Mouse (Mus musculus) heart, adult 2 months (tissue): ENCODE measurements around the gene Lsm4. TPM values are rescaled to one million over a fixed set of nuclear protein-coding genes. Genes with fewer than 3 reads are reported as not detected.

Experiments
- DNase-seq, 2 experiments: peaks; one replicate each; pipeline ENCODE4 v3.0.0; 2021
- H3K27ac ChIP-seq: fragments of 200-600 bp; 2 replicates; pipeline ENCODE4 v1.8.1; 2022
- H3K27me3 ChIP-seq: fragments of 200-500 bp; 2 replicates; pipeline ENCODE4 v1.6.1; 2012; ENCODE audit warnings: mild to moderate bottlenecking, low read length, inconsistent platforms, mixed read lengths; ENCODE audit not compliant: control insufficient read depth, insufficient read depth
- H3K36me3 ChIP-seq: fragments of 200-500 bp; 2 replicates; pipeline ENCODE4 v1.6.1; 2012; ENCODE audit warnings: low read length, inconsistent platforms; ENCODE audit not compliant: control insufficient read depth, insufficient read depth
- H3K4me1 ChIP-seq: fragments of 200-500 bp; 2 replicates; pipeline ENCODE4 v1.6.1; 2011; ENCODE audit warnings: low read length; ENCODE audit not compliant: control insufficient read depth, insufficient read depth
- H3K4me3 ChIP-seq: fragments of 200-600 bp; 2 replicates; pipeline ENCODE4 v1.8.1; 2022
- H3K79me2 ChIP-seq: fragments of 200-500 bp; replicated peaks from 2 replicates; pipeline ENCODE4 v1.6.1; 2012; ENCODE audit warnings: mild to moderate bottlenecking, inconsistent platforms, low read length, moderate library complexity, mixed read lengths; ENCODE audit not compliant: control insufficient read depth, insufficient read depth
- H3K9ac ChIP-seq: fragments of 200-500 bp; 2 replicates; pipeline ENCODE4 v1.6.1; 2012; ENCODE audit warnings: low read depth, mild to moderate bottlenecking, control low read depth, inconsistent platforms, low read length, mixed read lengths
- CTCF ChIP-seq: fragments of 200-600 bp; IDR thresholded peaks from 2 replicates; pipeline ENCODE4 v1.8.1; 2022; ENCODE audit warnings: antibody characterized with exemption, mild to moderate bottlenecking, moderate library complexity
- EP300 ChIP-seq: fragments of 200-500 bp; IDR thresholded peaks from 2 replicates; pipeline ENCODE4 v1.6.1; 2011; ENCODE audit warnings: low read depth, low read length, control low read depth; ENCODE audit not compliant: insufficient read depth
- POLR2A ChIP-seq: fragments of 200-500 bp; IDR thresholded peaks from 2 replicates; pipeline ENCODE4 v1.6.1; 2011; ENCODE audit warnings: mild to moderate bottlenecking, low read depth, low read length, control low read depth; ENCODE audit not compliant: insufficient read depth
- WGBS: fragments of 180-500 bp; shearing (Covaris S2); methylation state at CpG from one replicate; pipeline ENCODE4 v1.1.7; 2018; 5-methylcytosine and 5-hydroxymethylcytosine counted together
- intact Hi-C: fragments of 180-260 bp; cut with DNase I; formaldehyde crosslinking; loops from one replicate; pipeline ENCODE4 v1.15.1; 2025
- polyA plus RNA-seq: library from polyadenylated mRNA; depleted of rRNA; stranded (reverse); fragments of >200 nt; gene quantifications from 2 replicates; pipeline ENCODE4 v1.2.3, GENCODE M21; 2012
- total RNA-seq, 2 experiments: library from RNA; stranded (reverse); gene quantifications; 2 replicates each; pipeline ENCODE4 v1.2.3; 2021

The Lsm4 gene
- total and polyA plus RNA-seq, 3 experiments, result 56.9 to 68.3 (median 64.2) TPM

DNA sequence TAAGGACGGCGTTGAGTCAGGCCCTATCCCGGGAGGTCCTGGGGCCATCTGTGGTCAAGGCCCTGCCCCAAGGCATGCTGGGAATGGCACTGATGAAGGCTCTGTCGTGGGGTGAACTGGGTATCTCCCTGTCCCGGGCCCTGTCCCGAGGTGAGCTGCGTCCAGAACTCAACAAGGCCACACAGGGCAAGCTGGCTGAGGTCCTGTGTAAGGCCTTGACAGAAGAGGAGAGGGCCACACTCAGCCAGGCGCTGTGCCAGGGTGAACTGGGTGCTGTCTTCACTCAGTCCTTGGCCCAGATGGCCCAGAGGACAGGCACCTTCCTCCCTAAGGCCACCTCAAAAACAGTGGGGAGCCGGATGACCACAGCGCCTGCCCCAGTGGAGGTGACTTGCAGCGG lies 38.0 kb downstream of the Lsm4 start:
- H3K27ac ChIP-seq, result no peak overlapping the region
- H3K4me1 ChIP-seq, result peaks cover 3% of the 10 kb centered on the region; the same call in 1 of the 2 replicates
- H3K79me2 ChIP-seq, result no peaks in the 10 kb centered on the region
- no peaks in the 10 kb centered on the region for H3K36me3 ChIP-seq
- WGBS, result 83% methylated on average over 11 of the region's 11 CpGs
- no peak overlapping the region for H3K4me3 ChIP-seq
- DNase-seq, result no peak
- intact Hi-C loops, result no loop called here
- no peak overlapping the region for H3K9ac ChIP-seq
- no peaks in the 10 kb centered on the region for H3K27me3 ChIP-seq
- TF ChIP-seq POLR2A, result no peak
- no peak for TF ChIP-seq CTCF
- TF ChIP-seq EP300, result no peak

GRCm38 (mm10) chr8:70713991-70714390 lies 40.9 kb downstream of the Lsm4 start:
- no peak overlapping the region for H3K4me3 ChIP-seq
- no peaks in the 10 kb centered on the region for H3K27me3 ChIP-seq
- no peaks in the 10 kb centered on the region for H3K36me3 ChIP-seq
- no peak overlapping the region for H3K9ac ChIP-seq
- WGBS, result 83% methylated on average over 7 of the region's 7 CpGs
- no peak for TF ChIP-seq CTCF
- H3K79me2 ChIP-seq, result no peaks in the 10 kb centered on the region
- no peak for DNase-seq
- no peak overlapping the region for H3K27ac ChIP-seq
- H3K4me1 ChIP-seq, result peaks cover 3% of the 10 kb centered on the region; the same call in 1 of the 2 replicates
- intact Hi-C loops, result no loop called here

DNA sequence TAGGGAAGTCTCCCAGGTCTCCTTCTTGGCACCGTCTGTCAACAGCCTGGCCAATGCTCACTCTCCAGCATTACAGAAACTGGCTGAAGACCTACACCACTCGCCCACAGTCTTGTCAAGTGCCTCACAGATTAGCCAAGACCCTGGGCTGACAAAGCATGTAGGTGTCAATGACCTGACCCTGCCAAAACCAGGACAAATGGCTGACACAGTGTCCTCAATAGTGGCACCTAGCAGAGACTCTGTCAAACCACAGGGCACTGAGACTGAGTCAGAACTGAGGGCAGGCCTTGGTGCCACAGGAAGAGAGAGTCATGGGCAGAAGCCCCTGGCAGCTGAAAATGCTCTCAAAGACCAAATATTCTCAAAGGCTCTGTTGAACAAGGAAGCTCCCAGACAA lies 42.0 kb downstream of the Lsm4 start:
- intact Hi-C loops, result no loop called here
- Histone ChIP-seq H3K9ac (no peak overlapping the region), H3K4me1 (peaks cover 3% of the 10 kb centered on the region; the same call in 1 of the 2 replicates), H3K27me3 (no peaks in the 10 kb centered on the region), H3K27ac (no peak overlapping the region), H3K4me3 (no peak overlapping the region), H3K79me2 (no peaks in the 10 kb centered on the region), H3K36me3 (no peaks in the 10 kb centered on the region)
- WGBS, result 66% methylated on average over 2 of the region's 2 CpGs
- DNase-seq, result no peak
- TF ChIP-seq CTCF (no peak), EP300 (no peak)

- intact Hi-C loops, result no loop called here
Measured at GRCm38 (mm10) chr8:70716521-70717400, 43.7 kb downstream of the Lsm4 start.

DNA sequence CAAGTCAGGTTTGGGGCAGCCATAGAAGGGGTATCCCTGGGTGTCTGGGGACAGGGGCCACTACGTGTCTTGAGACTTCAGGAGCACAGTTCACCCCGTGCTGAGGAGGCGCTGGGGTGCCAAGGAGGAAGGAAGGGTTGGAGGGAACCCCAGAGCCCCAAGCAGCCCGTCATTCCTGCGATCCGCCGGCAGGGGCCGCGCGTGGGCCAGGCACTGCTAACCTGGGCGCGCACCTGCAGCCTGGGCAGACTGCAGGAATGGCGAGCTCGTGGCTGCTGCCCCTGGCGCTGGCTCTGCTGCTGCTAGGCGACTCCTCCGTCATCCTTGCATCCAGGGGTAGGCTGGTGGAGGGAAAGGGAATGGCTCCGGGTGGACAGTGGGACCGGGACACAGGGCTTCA lies 45.2 kb downstream of the Lsm4 start, which contains the start of gene Gm3336:
TSS of gene Gm3336 (plus strand) at position 247 of the 400 bp plus-strand sequence.
- DNase-seq, result peak; percentile 72 to 75
- intact Hi-C loops, result no loop called here
- no peaks in the 10 kb centered on the region for H3K79me2 ChIP-seq
- TF ChIP-seq EP300, result peak; percentile 42; the same call in 1 of the 2 replicates
- no peak; the same call in 1 of the 2 replicates for TF ChIP-seq CTCF
- H3K4me1 ChIP-seq, result peaks cover 1% of the 10 kb centered on the region; the same call in 1 of the 2 replicates
- H3K36me3 ChIP-seq, result no peaks in the 10 kb centered on the region
- no peak within 1 kb of the TSS for H3K4me3 ChIP-seq
- WGBS, result 4% methylated on average over 19 of the region's 19 CpGs
- no peak within 1 kb of the TSS for H3K27ac ChIP-seq
- no peak within 1 kb of the TSS for H3K9ac ChIP-seq
- H3K27me3 ChIP-seq, result no peaks in the 10 kb centered on the region

More at GRCm38 (mm10) chr8:70716521-70717400, 43.7 kb downstream of the Lsm4 start:
- Histone ChIP-seq H3K27ac (no peak overlapping the region), H3K4me3 (no peak overlapping the region), H3K9ac (no peak overlapping the region), H3K27me3 (no peaks in the 10 kb centered on the region), H3K36me3 (no peaks in the 10 kb centered on the region), H3K4me1 (peaks cover 1% of the 10 kb centered on the region; the same call in 1 of the 2 replicates), H3K79me2 (no peaks in the 10 kb centered on the region)
- TF ChIP-seq POLR2A, result no peak
- TF ChIP-seq CTCF, result no peak
- TF ChIP-seq EP300, result no peak
- no peak for DNase-seq
- 78% methylated on average over 40 of the region's 40 CpGs for WGBS

DNA sequence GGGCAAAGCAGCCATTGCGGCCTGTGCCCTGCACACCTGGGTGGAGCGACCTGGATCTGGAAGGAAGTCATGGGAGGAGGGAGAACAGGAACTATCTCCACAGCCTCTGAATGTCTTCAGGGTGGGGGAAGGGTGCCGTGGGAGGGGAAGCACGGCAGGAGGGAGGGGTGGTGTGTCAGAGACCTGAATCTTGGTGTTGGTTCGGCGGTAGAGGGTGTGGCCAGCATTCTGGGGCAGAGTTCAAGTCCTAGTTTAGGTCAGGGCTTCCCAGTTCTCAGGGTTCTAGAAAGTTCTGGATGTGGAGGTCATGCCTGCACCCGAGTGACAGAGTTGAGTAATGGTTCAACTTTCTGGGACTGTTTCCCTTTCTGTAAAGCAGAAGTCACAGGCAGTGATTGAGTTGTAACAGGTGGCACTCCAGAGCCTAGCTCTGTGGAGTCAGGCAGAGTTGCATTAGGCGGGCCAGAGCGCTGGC lies 46.8 kb downstream of the Lsm4 start:
- Histone ChIP-seq H3K36me3 (no peaks in the 10 kb centered on the region), H3K4me3 (no peak overlapping the region), H3K27me3 (no peaks in the 10 kb centered on the region), H3K9ac (no peak overlapping the region), H3K4me1 (peaks cover 1% of the 10 kb centered on the region; the same call in 1 of the 2 replicates), H3K27ac (no peak overlapping the region), H3K79me2 (no peaks in the 10 kb centered on the region)
- TF ChIP-seq EP300 (no peak), CTCF (no peak), POLR2A (no peak)
- 34% methylated on average over 9 of the region's 9 CpGs for WGBS
- intact Hi-C loops, result loop anchor here (1.0 to 2.0 kb wide), 5 partner anchors 32 to 149 kb away; no protein-coding TSS in a partner anchor
- peak in 1 of 2 experiments; percentile 37 for DNase-seq
